Mouse (Mus musculus) hindbrain, postnatal 0 days (tissue): Measurements from ENCODE around the gene Cecr2. TPM values are rescaled to one million over a fixed set of nuclear protein-coding genes. Genes with fewer than 3 reads are reported as not detected.

Experiments
- ATAC-seq: fragments of 200-750 bp; cut with Nextera tagmentation; 2 replicates; pipeline ENCODE4 v1.8.0; 2017; ENCODE audit warnings: mild to moderate bottlenecking, moderate TSS enrichment, moderate library complexity
- DNase-seq: peaks from one replicate; pipeline ENCODE4 v3.0.0-alpha.2; 2015; ENCODE audit warnings: low spot score
- H3K27ac ChIP-seq: fragments of 300-500 bp; sonication (generic); 2 replicates; pipeline ENCODE4 v1.5.1; 2014; ENCODE audit warnings: mild to moderate bottlenecking
- H3K27me3 ChIP-seq: fragments of 300-500 bp; sonication (generic); 2 replicates; pipeline ENCODE4 v1.6.1; 2014; ENCODE audit warnings: low read length, mixed read lengths; ENCODE audit not compliant: insufficient read depth
- H3K36me3 ChIP-seq: fragments of 300-500 bp; sonication (generic); 2 replicates; pipeline ENCODE4 v1.6.1; 2014; ENCODE audit warnings: low read length, mixed read lengths; ENCODE audit not compliant: insufficient read depth
- H3K4me1 ChIP-seq: fragments of 300-500 bp; sonication (generic); 2 replicates; pipeline ENCODE4 v1.6.1; 2014; ENCODE audit warnings: antibody characterized with exemption, low read length, mixed read lengths; ENCODE audit not compliant: insufficient read depth
- H3K4me2 ChIP-seq: fragments of 300-500 bp; sonication (generic); 2 replicates; pipeline ENCODE4 v1.6.1; 2014; ENCODE audit warnings: low read depth, mild to moderate bottlenecking, low read length, moderate library complexity, mixed read lengths
- H3K4me3 ChIP-seq: fragments of 300-500 bp; sonication (generic); 2 replicates; pipeline ENCODE4 v1.5.1; 2014; ENCODE audit warnings: low read length
- H3K9ac ChIP-seq: fragments of 300-500 bp; sonication (generic); replicated peaks from 2 replicates; pipeline ENCODE4 v1.6.1; 2014; ENCODE audit warnings: mild to moderate bottlenecking, low read length, moderate library complexity, mixed read lengths
- H3K9me3 ChIP-seq: fragments of 300-500 bp; sonication (generic); 2 replicates; pipeline ENCODE4 v1.6.1; 2016; ENCODE audit warnings: low read length, mixed read lengths
- CTCF ChIP-seq: IDR thresholded peaks from 2 replicates; pipeline ENCODE4 v1.5.1; 2016; ENCODE audit warnings: antibody characterized with exemption, control low read depth, low read depth
- WGBS: fragments of 180-500 bp; shearing (Covaris S2); extraction: QIAGEN DNeasy Blood & Tissue Kit; methylation state at CpG from one replicate; pipeline ENCODE4 v1.1.7; 2014; 5-methylcytosine and 5-hydroxymethylcytosine counted together
- polyA plus RNA-seq: library from polyadenylated mRNA; unstranded; fragments of >200 nt; fragmentation: Nextera tagmentation; extraction: Ambion mirVana; gene quantifications from 2 replicates; pipeline ENCODE4 v1.2.1, GENCODE M21; 2015
- total RNA-seq: library from RNA; depleted of rRNA; stranded (reverse); fragments of >200 nt; gene quantifications from 2 replicates; pipeline ENCODE4 v1.2.3, GENCODE M21; 2014

Gene Cecr2
- total and polyA plus RNA-seq, 2 experiments from 2014 or later, result 2.9 to 16.9 TPM

DNA sequence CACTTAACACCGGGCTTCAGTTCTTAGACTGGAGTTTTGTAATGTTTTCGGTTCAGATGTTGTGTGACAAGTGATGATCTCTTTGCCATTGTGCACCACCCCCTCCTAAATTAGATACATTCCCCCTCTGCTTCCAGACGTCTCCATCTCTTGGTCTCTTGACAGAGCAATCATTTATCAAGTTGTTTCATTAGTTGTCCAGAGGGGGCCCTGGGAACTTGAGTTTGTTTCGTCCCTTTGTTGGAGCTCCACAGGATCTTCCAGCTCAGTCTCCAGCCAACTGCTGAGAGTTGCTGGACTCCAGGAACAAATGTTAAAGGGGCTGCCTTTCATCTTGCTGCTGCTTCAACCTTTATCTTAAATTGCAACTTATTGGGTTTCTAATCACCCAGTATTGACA is 34.1 kb downstream of the Cecr2 start:
- Histone ChIP-seq H3K27ac (no peak overlapping the region), H3K4me3 (no peak overlapping the region), H3K9ac (no peak overlapping the region), H3K4me1 (no peaks in the 10 kb centered on the region), H3K27me3 (no peaks in the 10 kb centered on the region), H3K4me2 (no peak overlapping the region), H3K9me3 (no peaks in the 10 kb centered on the region), H3K36me3 (no peaks in the 10 kb centered on the region)
- peak; percentile 47 for DNase-seq
- TF ChIP-seq CTCF, result no peak
- ATAC-seq, result no peak
- WGBS, result 8% methylated on average over 4 of the region's 4 CpGs

DNA sequence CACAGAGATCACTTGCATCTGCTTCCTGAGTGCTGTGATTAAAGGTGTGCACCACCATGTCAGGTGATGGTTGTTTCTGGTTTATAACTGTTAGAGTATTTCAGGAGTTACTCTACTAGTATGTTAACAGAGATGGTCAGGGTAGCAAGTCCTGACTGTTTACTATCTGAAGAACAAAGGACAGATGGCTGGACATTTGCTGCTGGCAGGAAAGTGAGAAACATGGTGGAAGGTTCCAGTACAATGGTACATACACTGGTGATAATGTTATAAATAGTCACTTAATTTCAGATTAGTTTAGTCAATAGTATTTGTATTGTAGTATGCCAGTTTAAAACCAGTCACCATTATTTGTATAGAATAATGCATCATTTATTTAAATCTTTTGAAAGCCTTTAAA is 38.2 kb downstream of the Cecr2 start:
- Histone ChIP-seq H3K4me1 (no peaks in the 10 kb centered on the region), H3K27ac (no peak overlapping the region), H3K4me2 (no peak overlapping the region), H3K27me3 (no peaks in the 10 kb centered on the region), H3K36me3 (no peaks in the 10 kb centered on the region), H3K9ac (no peak overlapping the region), H3K4me3 (no peak overlapping the region), H3K9me3 (no peaks in the 10 kb centered on the region)
- no peak for DNase-seq
- no peak for TF ChIP-seq CTCF
- ATAC-seq, result no peak

DNA sequence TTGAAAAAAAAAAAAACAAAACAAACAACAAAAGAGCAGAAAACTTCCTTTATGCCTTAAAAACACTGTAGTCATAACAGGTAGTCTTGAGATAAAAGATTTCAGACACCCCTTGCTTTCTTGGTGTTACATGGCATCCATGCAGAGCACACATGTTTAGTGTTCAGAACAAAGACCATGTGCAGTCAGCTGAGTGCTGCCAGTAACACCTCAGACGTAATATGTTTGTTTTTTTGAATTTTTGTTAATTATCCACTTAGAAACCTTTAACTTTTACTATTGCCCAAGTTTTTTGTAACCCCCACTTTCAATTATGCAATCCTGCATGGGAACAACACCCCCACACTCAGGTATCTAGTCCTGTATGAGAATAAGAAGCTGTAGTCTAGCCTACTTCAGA is 42.6 kb downstream of the Cecr2 start:
- 46% methylated on average over 1 of the region's 1 CpGs for WGBS
- Histone ChIP-seq H3K36me3 (no peaks in the 10 kb centered on the region), H3K9me3 (no peaks in the 10 kb centered on the region)

DNA sequence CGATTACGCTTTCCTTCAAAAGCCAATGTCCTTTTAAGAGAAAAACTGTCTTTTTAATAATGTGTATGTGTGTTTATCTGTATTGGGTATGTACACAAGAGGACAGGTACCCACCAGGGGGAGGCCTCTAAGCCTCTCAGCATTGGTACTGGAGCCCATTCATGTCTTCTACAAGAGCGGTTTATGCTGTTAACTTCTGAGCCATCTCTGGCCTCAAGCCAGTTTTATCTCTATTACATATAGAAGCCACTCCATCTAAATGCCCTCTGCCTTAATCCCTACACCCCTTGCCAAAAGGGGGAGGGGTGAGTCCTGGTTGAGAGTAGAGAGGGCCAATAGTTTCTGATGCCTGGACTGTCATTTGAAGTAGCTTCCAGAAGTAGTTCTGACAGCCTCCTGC is 48.6 kb downstream of the Cecr2 start:
- no peak for ATAC-seq

More for the DNA sequence above, 42.6 kb downstream of the Cecr2 start:
- H3K9ac ChIP-seq, result no peak overlapping the region
- no peak overlapping the region for H3K4me2 ChIP-seq
- H3K27me3 ChIP-seq, result no peaks in the 10 kb centered on the region
- H3K4me1 ChIP-seq, result no peaks in the 10 kb centered on the region
- DNase-seq (no peak), ATAC-seq (no peak)
- TF ChIP-seq CTCF, result no peak
- H3K4me3 ChIP-seq, result no peak overlapping the region
- no peak overlapping the region for H3K27ac ChIP-seq

DNA sequence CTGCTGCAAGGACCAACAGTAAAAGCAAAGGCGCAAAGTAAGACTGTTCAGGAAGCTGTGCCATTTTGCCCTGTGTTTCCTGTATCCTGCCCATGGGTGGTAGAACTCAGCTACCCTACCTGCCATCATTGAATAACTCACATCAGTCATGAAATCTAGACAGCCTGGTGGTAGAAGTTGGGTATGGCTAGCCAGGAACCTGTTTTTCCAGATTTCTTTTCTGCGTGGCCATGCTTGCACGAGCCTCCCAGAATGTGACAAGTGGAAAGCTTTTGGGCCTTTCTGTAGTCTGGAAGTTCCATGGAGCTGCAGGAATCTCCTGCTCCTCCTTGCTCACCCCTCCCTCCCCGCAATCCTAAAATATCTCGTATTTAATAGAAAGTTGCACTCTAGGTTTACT is 49.1 kb downstream of the Cecr2 start:
- Histone ChIP-seq H3K4me3 (no peak overlapping the region), H3K27ac (0 out of 2 replicates have a peak overlapping the region, but pooled peaks have one; percentile 11), H3K36me3 (no peaks in the 10 kb centered on the region), H3K4me2 (no peak overlapping the region), H3K4me1 (0 out of 2 replicates have a peak, but pooled peaks cover 4% of the 10 kb centered on the region), H3K9ac (no peak overlapping the region), H3K9me3 (no peaks in the 10 kb centered on the region), H3K27me3 (no peaks in the 10 kb centered on the region)
- DNase-seq (no peak), ATAC-seq (no peak)
- 47% methylated on average over 5 of the region's 5 CpGs for WGBS
- peak; percentile 48; the same call in 1 of the 2 replicates for TF ChIP-seq CTCF

More for the DNA sequence above, 48.6 kb downstream of the Cecr2 start:
- Histone ChIP-seq H3K27me3 (no peaks in the 10 kb centered on the region), H3K4me3 (no peak overlapping the region), H3K4me2 (no peak overlapping the region), H3K36me3 (no peaks in the 10 kb centered on the region), H3K9ac (no peak overlapping the region), H3K27ac (0 out of 2 replicates have a peak overlapping the region, but pooled peaks have one; percentile 11), H3K9me3 (no peaks in the 10 kb centered on the region), H3K4me1 (0 out of 2 replicates have a peak, but pooled peaks cover 4% of the 10 kb centered on the region)
- WGBS, result 58% methylated on average over 3 of the region's 3 CpGs
- no peak for DNase-seq
- TF ChIP-seq CTCF, result no peak

DNA sequence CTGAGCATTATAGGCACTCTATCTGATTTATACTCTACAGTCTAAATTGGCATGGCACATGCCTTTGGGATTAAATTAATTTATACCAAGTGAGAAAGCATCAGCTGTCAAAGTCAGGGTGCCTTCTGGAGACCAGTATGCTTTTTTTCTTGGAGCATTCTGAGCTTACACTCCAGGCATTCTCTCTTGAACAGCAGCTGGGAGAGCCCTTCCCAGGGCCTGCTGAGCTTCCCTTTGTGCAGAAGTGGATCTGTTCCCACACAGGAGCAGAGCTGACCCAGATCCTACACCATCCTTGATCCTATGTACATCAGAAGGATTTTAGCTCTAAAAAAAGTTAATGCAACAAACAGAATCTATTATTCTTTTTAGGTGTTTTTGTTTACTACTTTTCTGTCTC is 49.7 kb downstream of the Cecr2 start:
- TF ChIP-seq CTCF, result no peak
- Histone ChIP-seq H3K4me2 (no peak overlapping the region), H3K27me3 (no peaks in the 10 kb centered on the region), H3K36me3 (no peaks in the 10 kb centered on the region), H3K27ac (no peak overlapping the region), H3K9ac (no peak overlapping the region), H3K4me1 (0 out of 2 replicates have a peak, but pooled peaks cover 4% of the 10 kb centered on the region), H3K4me3 (no peak overlapping the region), H3K9me3 (no peaks in the 10 kb centered on the region)
- DNase-seq (peak; percentile 31), ATAC-seq (no peak)

DNA sequence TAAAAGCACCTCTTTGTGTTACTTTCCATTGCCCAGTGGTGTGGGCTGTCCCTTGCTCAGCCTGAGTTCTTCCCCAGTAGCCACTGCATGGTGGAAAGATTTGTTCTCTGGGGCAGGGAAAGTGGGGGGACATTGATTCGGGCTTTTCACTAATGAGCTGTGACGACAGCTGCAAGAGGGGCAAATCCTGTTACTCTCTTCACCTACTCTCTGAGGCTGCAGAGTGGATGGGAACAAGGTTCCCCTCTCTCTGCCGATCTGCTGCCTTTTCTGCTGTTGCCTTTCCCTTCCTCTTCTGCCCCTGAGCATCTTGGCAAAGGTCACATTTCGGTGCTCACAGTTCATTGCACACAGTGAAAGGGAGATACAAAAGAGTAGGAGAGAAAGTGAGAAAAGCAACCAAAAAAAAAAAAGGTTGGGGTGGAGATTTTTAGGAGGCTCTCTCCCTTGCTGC is 50.4 kb downstream of the Cecr2 start:
- no peak for TF ChIP-seq CTCF
- H3K27me3 ChIP-seq, result no peaks in the 10 kb centered on the region

More for the DNA sequence above, 50.4 kb downstream of the Cecr2 start:
- no peaks in the 10 kb centered on the region for H3K9me3 ChIP-seq
- H3K36me3 ChIP-seq, result no peaks in the 10 kb centered on the region
- peak overlapping the region; percentile 26; the same call in 1 of the 2 replicates for H3K27ac ChIP-seq
- H3K9ac ChIP-seq, result no peak overlapping the region
- DNase-seq (no peak), ATAC-seq (no peak)
- 0% methylated on average over 4 of the region's 4 CpGs for WGBS
- H3K4me2 ChIP-seq, result peak overlapping the region; percentile 18; the same call in 1 of the 2 replicates
- H3K4me3 ChIP-seq, result no peak overlapping the region
- H3K4me1 ChIP-seq, result 0 out of 2 replicates have a peak, but pooled peaks cover 4% of the 10 kb centered on the region
